Mouse (Mus musculus) thymus, postnatal 0 days (tissue): ENCODE data around the gene Rest. TPM values are rescaled to one million over a fixed set of nuclear protein-coding genes. Genes with fewer than 3 reads are reported as not detected.
"Not testable (repeated sequence)": the region's sequence is repeated elsewhere in the genome, so short reads cannot be mapped to it uniquely, and the experiment has no call there.

ENCODE experiments used
- DNase-seq: peaks from one replicate; pipeline ENCODE4 v3.0.0-alpha.2; 2015; ENCODE audit warnings: low spot score
- polyA plus RNA-seq: library from polyadenylated mRNA; unstranded; fragments of >200 nt; fragmentation: Nextera tagmentation; extraction: Ambion mirVana; gene quantifications from 2 replicates; pipeline ENCODE4 v1.2.1, GENCODE M21; 2015

Rest gene
- 32.4 and 37.4 TPM in 2 replicates for polyA plus RNA-seq

- DNase-seq: peak; percentile 72
These were observed at the start of gene Rest for GRCm38 (mm10) chr5:77265081-77265670. TSS of gene Rest (plus strand) at chr5:77265491.

- DNase-seq: peak; percentile 82
These were observed 48.1 kb upstream of the Rest start for GRCm38 (mm10) chr5:77217211-77217610.

GRCm38 (mm10) chr5:77217724-77218123 is 47.6 kb upstream of the Rest start:
- peak; percentile 6 for DNase-seq

GRCm38 (mm10) chr5:77223043-77223975 is 42.0 kb upstream of the Rest start:
- DNase-seq: no peak

DNA sequence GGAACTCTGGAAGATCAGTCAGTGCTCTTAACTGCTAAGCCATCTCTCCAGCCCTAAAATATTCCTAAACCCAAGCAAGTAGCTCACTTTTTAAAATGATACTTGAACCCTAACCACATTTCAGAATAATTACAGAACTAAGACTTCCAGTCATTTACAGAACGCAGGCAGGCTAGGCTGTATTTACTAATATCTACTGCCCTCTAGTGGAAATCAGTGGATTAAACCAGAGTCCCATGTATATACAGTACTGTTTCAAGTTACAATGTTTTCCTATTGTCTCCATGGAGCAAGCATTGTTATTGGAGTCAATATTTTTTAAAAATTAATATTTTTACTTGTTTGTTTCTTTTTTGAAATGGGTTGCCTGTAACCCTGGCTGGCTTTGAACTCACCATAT is 36.3 kb upstream of the Rest start:
- DNase-seq: peak; percentile 67

GRCm38 (mm10) chr5:77231863-77232262 is 33.4 kb upstream of the Rest start:
- not testable (repeated sequence) for DNase-seq

GRCm38 (mm10) chr5:77234921-77235320 is 30.4 kb upstream of the Rest start:
- no peak for DNase-seq

- DNase-seq: no peak
These were observed 28.2 kb upstream of the Rest start for GRCm38 (mm10) chr5:77237104-77237503.

DNA sequence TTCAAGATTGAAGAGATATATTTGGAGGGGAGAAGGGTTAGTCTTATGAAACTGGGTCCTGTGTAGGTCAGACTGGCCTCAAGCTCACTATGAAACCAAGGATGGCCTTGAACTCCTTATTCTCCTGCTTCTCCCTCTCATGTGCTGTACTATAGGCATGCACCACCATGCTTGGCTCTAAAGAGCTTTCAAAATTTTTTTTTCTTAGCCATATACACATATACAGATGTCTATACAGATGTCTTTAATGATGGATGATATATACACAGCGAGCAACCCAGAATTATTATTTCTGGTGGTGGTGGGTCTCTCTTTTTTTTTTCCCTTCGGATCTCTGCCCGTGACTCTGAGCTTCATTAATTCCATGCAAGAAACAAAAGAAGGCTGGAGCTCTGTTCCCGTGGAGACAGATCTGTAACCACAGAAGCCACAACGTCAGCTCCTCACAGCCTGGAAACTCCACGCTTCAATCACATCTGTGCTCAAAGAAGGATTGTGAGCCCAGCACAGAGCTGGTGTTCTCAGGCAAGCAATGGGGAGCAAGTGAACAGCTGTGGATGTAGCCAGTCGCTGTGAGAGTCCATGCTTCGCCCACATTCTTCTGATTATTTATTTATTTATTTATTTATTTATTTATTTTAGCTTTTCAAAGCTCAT is 20.8 kb upstream of the Rest start:
- DNase-seq: peak; percentile 8

DNA sequence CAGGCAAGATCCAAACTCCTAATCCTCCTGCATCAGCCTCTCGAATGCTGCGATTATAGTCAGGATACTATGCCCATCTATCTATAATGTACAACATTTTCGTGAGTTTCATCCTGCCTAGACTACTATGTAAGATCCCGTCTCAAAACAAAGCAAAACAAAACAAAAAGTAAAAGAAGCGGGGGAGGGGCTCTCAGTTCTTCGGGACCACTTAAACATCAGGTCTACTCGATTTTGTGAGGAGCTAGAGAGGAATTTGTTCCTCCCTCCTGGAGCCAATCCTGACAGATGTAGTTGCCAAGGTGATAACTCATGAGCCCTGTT is 19.9 kb upstream of the Rest start:
- DNase-seq: no peak

GRCm38 (mm10) chr5:77245787-77246671 is 19.3 kb upstream of the Rest start:
- DNase-seq: peak; percentile 30

GRCm38 (mm10) chr5:77250083-77250482 is 15.2 kb upstream of the Rest start:
- DNase-seq: no peak

DNA sequence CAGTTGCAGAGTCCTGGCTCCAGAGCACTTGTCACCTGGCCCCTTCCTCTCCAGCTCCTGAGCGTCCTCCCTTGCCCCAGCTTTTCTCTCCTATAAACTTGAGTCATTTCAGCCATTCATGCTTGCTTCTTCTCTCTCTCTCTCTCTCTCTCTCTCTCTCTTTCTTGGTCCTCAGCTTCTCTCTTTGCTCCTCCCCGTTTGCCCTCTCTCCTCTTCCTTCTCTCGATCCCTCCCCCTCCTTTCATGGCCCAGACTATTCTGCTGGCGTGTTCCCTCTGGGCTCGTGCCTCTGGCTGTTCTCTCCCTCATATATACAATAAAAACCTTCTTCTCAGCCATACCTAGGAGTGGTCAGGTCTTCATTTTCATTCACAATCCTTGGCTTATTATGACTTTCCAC is 13.6 kb upstream of the Rest start:
- no peak for DNase-seq

DNA sequence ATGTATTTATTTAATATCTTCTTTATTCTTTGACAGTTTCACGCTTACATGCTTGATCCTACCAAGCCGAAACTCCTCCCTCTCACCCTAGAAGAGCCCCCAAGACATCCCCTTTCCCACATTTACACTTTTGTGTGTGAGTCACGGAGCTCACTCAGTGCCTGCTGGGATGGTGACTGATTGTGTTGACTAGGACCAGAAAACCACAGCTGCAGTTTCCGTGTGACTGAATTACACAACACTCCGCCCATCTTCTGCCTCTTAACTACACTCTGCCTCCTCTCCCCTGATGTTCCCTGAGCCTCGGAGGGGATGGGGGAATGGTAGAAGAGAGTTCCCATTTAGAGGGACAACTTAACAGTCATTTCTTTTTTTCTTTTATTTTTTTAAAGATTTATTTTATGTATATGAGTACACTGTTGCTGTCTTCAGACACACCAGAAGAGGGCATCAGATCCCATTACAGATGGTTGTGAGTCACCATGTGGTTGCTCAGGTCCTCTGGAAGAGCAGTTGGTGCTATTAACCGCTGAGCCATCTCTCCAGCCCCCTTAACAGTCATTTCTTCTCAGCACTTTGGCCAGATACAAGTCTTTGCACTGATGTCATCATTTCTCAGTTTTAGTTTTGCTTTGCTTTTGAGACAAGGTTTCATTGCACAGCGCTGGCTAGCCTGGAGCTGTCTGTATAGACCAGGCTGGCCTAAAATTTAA is 13.0 kb upstream of the Rest start:
- no peak for DNase-seq

- DNase-seq: peak; percentile 14
These were observed 12.1 kb upstream of the Rest start for GRCm38 (mm10) chr5:77253154-77253553.

DNA sequence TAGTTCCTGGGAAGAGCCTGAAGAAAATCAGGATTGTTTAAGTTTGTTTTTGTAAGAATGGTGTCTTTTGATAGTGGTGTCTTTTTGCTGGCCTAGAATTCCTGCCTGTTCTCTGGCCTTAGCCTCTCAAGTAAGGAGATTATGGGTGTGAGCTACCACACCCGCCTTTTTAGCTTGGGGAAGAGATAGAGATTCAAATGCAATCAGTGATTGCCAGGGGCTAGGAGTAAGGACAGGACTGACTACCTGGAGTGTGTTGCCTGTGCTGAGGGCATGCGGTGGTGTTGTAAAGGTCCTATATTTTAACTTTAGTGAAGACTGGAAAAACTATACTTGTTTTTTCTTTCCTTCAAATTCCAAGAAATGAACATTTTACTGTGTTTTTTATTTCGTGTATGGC is 10.9 kb upstream of the Rest start:
- no peak for DNase-seq

- no peak for DNase-seq
These were observed 7.7 kb upstream of the Rest start for GRCm38 (mm10) chr5:77257603-77258002.

DNA sequence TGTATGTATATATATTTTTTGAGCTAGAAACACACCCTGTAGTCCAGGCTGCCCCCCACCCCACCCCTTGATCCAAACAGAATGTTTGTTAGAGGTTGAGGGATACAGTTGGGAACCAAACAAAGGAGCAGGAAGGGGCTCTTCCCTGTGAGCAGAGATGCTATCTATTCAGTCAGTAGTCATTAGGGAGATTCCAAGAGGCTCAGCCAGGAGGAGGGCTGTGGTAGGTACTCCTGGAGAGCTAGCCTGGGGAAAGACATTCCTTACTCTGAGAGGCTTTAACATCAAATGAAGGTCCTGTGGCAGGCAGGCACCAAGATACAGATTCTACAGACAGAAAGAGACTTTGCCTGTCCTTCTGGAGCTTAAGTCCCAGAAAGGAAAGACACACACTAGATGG is 6.0 kb upstream of the Rest start:
- DNase-seq: no peak

DNA sequence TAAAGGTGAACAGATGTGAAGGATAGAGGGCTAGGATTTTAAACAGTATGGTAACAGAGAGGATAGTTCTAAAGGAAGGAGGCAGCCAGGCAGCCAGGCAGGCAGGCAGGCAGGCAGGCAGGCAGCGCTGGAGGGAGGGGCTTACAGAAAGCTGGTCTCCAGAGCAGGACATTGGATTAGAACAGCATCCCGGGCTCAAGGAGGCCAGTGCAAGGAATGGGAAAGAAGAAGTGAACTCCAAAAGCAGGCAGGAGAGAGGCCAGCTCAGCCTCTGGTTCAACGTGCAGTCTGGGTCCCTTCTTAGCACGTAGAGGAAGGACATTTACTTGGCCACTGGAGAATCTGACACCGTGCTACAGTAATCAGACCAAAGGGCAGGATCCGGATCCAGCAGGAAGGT is 5.2 kb upstream of the Rest start:
- no peak for DNase-seq

- no peak for DNase-seq
These were observed 4.2 kb upstream of the Rest start for GRCm38 (mm10) chr5:77261137-77261536.

- DNase-seq: no peak
These were observed 3.2 kb upstream of the Rest start for GRCm38 (mm10) chr5:77262105-77262504.
